Mouse (Mus musculus) kidney, embryonic 14.5 days (tissue): ENCODE measurements at regions not wholly inside any gene's neighbourhood (a gene's known extent, or its start where the extent isn't known, plus 50 kb on each side); places are given as distances from the start of the nearest gene placed in this dataset.
A peak's percentile ranks its signal among the peaks of the same experiment; 100 is the strongest.

Experiments
- ATAC-seq: fragments of 200-750 bp; cut with Nextera tagmentation; 2 replicates; pipeline ENCODE4 v1.8.0; 2017; ENCODE audit warnings: moderate number of reproducible peaks, mild to moderate bottlenecking, moderate TSS enrichment, moderate library complexity; ENCODE audit not compliant: low FRiP score, low TSS enrichment
- H3K27ac ChIP-seq: fragments of 300-500 bp; sonication (generic); 2 replicates; pipeline ENCODE4 v1.5.1; 2014; ENCODE audit warnings: low read depth, mild to moderate bottlenecking, low read length, moderate library complexity, mixed read lengths
- H3K27me3 ChIP-seq: fragments of 300-500 bp; sonication (generic); 2 replicates; pipeline ENCODE4 v1.6.1; 2014; ENCODE audit warnings: mild to moderate bottlenecking, low read length; ENCODE audit not compliant: control insufficient read depth, insufficient read depth
- H3K36me3 ChIP-seq: fragments of 300-500 bp; sonication (generic); 2 replicates; pipeline ENCODE4 v1.6.1; 2014; ENCODE audit warnings: low read length, mixed read lengths; ENCODE audit not compliant: control insufficient read depth, insufficient read depth
- H3K4me1 ChIP-seq: fragments of 300-500 bp; sonication (generic); 2 replicates; pipeline ENCODE4 v1.6.1; 2014; ENCODE audit warnings: low read length, mixed read lengths; ENCODE audit not compliant: control insufficient read depth, insufficient read depth
- H3K4me2 ChIP-seq: fragments of 300-500 bp; sonication (generic); replicated peaks from 2 replicates; pipeline ENCODE4 v1.6.1; 2014; ENCODE audit warnings: low read depth, mild to moderate bottlenecking, low read length
- H3K4me3 ChIP-seq: fragments of 300-500 bp; sonication (generic); 2 replicates; pipeline ENCODE4 v1.5.1; 2014; ENCODE audit warnings: mild to moderate bottlenecking, low read length
- H3K9ac ChIP-seq: fragments of 300-500 bp; sonication (generic); 2 replicates; pipeline ENCODE4 v1.6.1; 2014; ENCODE audit warnings: low read depth, mild to moderate bottlenecking, low read length, moderate library complexity
- H3K9me3 ChIP-seq: fragments of 300-500 bp; sonication (generic); 2 replicates; pipeline ENCODE4 v1.6.1; 2016; ENCODE audit warnings: low read length; ENCODE audit not compliant: control insufficient read depth
- WGBS: fragments of 180-500 bp; shearing (Covaris S2); extraction: QIAGEN DNeasy Blood & Tissue Kit; methylation state at CpG from one replicate; pipeline ENCODE4 v1.1.7; 2014; 5-methylcytosine and 5-hydroxymethylcytosine counted together

DNA sequence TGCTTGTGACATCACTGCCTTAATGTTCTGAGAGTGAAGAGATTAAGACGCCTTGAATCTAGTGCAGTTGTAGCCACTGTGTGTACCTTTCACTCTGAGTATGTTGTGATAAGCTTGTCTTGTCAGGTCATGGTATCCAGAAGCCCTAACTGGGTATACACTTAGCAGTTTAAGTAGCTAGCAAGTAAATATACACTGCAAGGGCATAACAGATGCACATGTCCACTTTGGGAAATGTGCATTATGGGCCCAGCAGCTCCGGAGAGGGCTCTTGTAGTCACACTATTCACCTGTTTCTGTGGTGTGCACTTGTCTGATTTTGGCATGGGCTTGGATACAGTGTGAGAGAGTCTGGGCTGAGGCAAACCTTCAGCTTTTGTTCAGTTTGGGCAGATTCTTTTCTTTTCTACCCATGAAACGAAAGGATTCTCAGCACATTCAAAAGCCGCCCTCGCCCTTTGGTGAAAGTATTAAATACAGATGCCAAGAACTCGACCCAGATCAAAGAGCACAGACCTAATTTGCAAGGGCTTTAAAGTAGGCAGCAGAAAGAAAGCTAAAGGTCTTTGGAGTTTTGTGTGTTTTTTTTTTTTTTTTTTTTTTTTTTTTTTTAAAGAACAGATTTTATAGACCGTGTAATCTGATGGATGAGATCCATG, 385.1 kb upstream of the Tmpo start:
- 68% methylated on average over 7 of the region's 7 CpGs for WGBS
- no peak overlapping the region for H3K4me2 ChIP-seq
- ATAC-seq = no peak

GRCm38 (mm10) chr10:91559307-91559706, 378.2 kb upstream of the Tmpo start:
- no peaks in the 10 kb centered on the region for H3K9me3 ChIP-seq
- no peak overlapping the region for H3K4me2 ChIP-seq
- no peaks in the 10 kb centered on the region for H3K36me3 ChIP-seq
- H3K27ac ChIP-seq = no peak overlapping the region
- H3K4me1 ChIP-seq = no peaks in the 10 kb centered on the region
- H3K9ac ChIP-seq = no peak overlapping the region
- WGBS = 91% methylated on average over 5 of the region's 5 CpGs
- no peak for ATAC-seq
- no peaks in the 10 kb centered on the region for H3K27me3 ChIP-seq
- H3K4me3 ChIP-seq = no peak overlapping the region

More for the DNA sequence above, 385.1 kb upstream of the Tmpo start:
- H3K27me3 ChIP-seq = no peaks in the 10 kb centered on the region
- no peak overlapping the region for H3K27ac ChIP-seq
- H3K36me3 ChIP-seq = no peaks in the 10 kb centered on the region
- no peak overlapping the region for H3K4me3 ChIP-seq
- no peaks in the 10 kb centered on the region for H3K9me3 ChIP-seq
- no peak overlapping the region for H3K9ac ChIP-seq
- H3K4me1 ChIP-seq = no peaks in the 10 kb centered on the region

DNA sequence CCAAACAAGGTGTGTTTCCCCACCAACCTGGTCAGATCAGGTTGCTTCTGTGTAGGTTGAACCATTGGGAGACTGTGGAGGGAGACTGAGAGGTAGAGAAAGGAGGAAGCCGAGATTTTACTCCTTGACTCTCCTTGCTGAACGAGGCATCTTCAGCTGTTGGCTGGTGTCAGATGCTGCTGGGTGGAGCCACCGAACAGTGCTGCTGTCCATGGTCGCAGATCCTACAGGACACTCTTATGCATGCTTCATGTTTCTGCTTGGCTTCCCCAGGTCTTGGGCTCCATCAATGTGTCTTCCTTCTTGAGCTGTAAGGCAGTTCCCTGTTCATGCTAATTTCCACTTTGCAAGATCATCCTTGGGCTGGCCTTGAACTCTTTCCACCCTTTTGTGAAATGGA, 367.0 kb upstream of the Tmpo start:
- no peaks in the 10 kb centered on the region for H3K36me3 ChIP-seq
- H3K9ac ChIP-seq = no peak overlapping the region
- H3K27ac ChIP-seq = no peak overlapping the region
- no peak overlapping the region for H3K4me3 ChIP-seq
- 54% methylated on average over 4 of the region's 4 CpGs for WGBS
- ATAC-seq = no peak
- no peaks in the 10 kb centered on the region for H3K9me3 ChIP-seq
- H3K4me2 ChIP-seq = no peak overlapping the region
- H3K27me3 ChIP-seq = no peaks in the 10 kb centered on the region
- H3K4me1 ChIP-seq = no peaks in the 10 kb centered on the region

- Histone ChIP-seq H3K9ac (no peak overlapping the region), H3K36me3 (no peaks in the 10 kb centered on the region), H3K27ac (no peak overlapping the region), H3K4me1 (no peaks in the 10 kb centered on the region), H3K9me3 (no peaks in the 10 kb centered on the region), H3K4me3 (no peak overlapping the region), H3K27me3 (no peaks in the 10 kb centered on the region), H3K4me2 (no peak overlapping the region)
- ATAC-seq = 0 out of 2 replicates have a peak, but pooled peaks have one; percentile 64
- WGBS = 48% methylated on average over 9 of the region's 9 CpGs
Measured at GRCm38 (mm10) chr10:91546140-91546539, 365.0 kb upstream of the Tmpo start.

GRCm38 (mm10) chr10:91545421-91545820, 364.3 kb upstream of the Tmpo start:
- 92% methylated on average over 3 of the region's 3 CpGs for WGBS

GRCm38 (mm10) chr10:91543167-91543918, 362.2 kb upstream of the Tmpo start:
- Histone ChIP-seq H3K4me1 (no peaks in the 10 kb centered on the region), H3K4me3 (no peak overlapping the region), H3K9me3 (no peaks in the 10 kb centered on the region), H3K9ac (no peak overlapping the region), H3K27ac (no peak overlapping the region), H3K36me3 (no peaks in the 10 kb centered on the region), H3K4me2 (no peak overlapping the region), H3K27me3 (no peaks in the 10 kb centered on the region)
- no peak for ATAC-seq
- 82% methylated on average over 3 of the region's 3 CpGs for WGBS

More at GRCm38 (mm10) chr10:91545421-91545820, 364.3 kb upstream of the Tmpo start:
- no peak for ATAC-seq
- Histone ChIP-seq H3K4me1 (no peaks in the 10 kb centered on the region), H3K9ac (no peak overlapping the region), H3K4me2 (no peak overlapping the region), H3K4me3 (no peak overlapping the region), H3K9me3 (no peaks in the 10 kb centered on the region), H3K36me3 (no peaks in the 10 kb centered on the region), H3K27me3 (no peaks in the 10 kb centered on the region), H3K27ac (no peak overlapping the region)

- no peaks in the 10 kb centered on the region for H3K27me3 ChIP-seq
- no peaks in the 10 kb centered on the region for H3K9me3 ChIP-seq
- no peak overlapping the region for H3K9ac ChIP-seq
- no peak for ATAC-seq
- H3K4me2 ChIP-seq = no peak overlapping the region
- 23% methylated on average over 9 of the region's 9 CpGs for WGBS
- H3K4me3 ChIP-seq = no peak overlapping the region
- H3K4me1 ChIP-seq = no peaks in the 10 kb centered on the region
- H3K36me3 ChIP-seq = no peaks in the 10 kb centered on the region
- no peak overlapping the region for H3K27ac ChIP-seq
Measured at GRCm38 (mm10) chr10:91542201-91542604, 361.1 kb upstream of the Tmpo start.

- Histone ChIP-seq H3K4me2 (no peak overlapping the region), H3K9me3 (no peaks in the 10 kb centered on the region), H3K36me3 (no peaks in the 10 kb centered on the region), H3K4me1 (no peaks in the 10 kb centered on the region), H3K27me3 (no peaks in the 10 kb centered on the region), H3K9ac (no peak overlapping the region), H3K4me3 (no peak overlapping the region), H3K27ac (no peak overlapping the region)
- 16% methylated on average over 8 of the region's 8 CpGs for WGBS
- no peak for ATAC-seq
Measured at GRCm38 (mm10) chr10:91537241-91537640, 356.1 kb upstream of the Tmpo start.

GRCm38 (mm10) chr10:91535392-91535791, 354.3 kb upstream of the Tmpo start:
- no peak for ATAC-seq
- Histone ChIP-seq H3K36me3 (no peaks in the 10 kb centered on the region), H3K4me3 (no peak overlapping the region), H3K27ac (no peak overlapping the region), H3K4me1 (no peaks in the 10 kb centered on the region), H3K9me3 (no peaks in the 10 kb centered on the region), H3K27me3 (no peaks in the 10 kb centered on the region), H3K4me2 (no peak overlapping the region), H3K9ac (no peak overlapping the region)
- 95% methylated on average over 2 of the region's 2 CpGs for WGBS
